Mouse (Mus musculus): ENCODE measurements around the gene Mecom.

- no peak for TF ChIP-seq POLR2A (IDR thresholded peaks at IDR 0.05; ENCODE audit: low read depth, low read length)
- no peak for TF ChIP-seq CTCF (IDR thresholded peaks at IDR 0.05; ENCODE audit: borderline replicate concordance, insufficient read depth, low read length)
Observed at GRCm38 (mm10) chr3:30314955-30315354, 232.9 kb downstream of the Mecom start.
